Mouse (Mus musculus) cerebellum, adult 2 months (tissue): ENCODE results near the gene Blm. TPM values are rescaled to one million over a fixed set of nuclear protein-coding genes. Genes with fewer than 3 reads are reported as not detected.

ENCODE experiments used
- DNase-seq, 2 experiments: peaks; one replicate each; pipeline ENCODE4 v3.0.0; 2021
- H3K27ac ChIP-seq: fragments of 200-500 bp; 2 replicates; pipeline ENCODE4 v1.5.1; 2012; ENCODE audit warnings: low read length, control low read depth, inconsistent platforms; ENCODE audit not compliant: insufficient read depth
- H3K27me3 ChIP-seq: fragments of 200-500 bp; 2 replicates; pipeline ENCODE4 v1.6.1; 2012; ENCODE audit warnings: inconsistent platforms, mild to moderate bottlenecking, low read length, moderate library complexity; ENCODE audit not compliant: control insufficient read depth, insufficient read depth
- H3K4me1 ChIP-seq: fragments of 200-500 bp; 2 replicates; pipeline ENCODE4 v1.6.1; 2011; ENCODE audit warnings: low read length; ENCODE audit not compliant: control insufficient read depth, insufficient read depth
- H3K4me3 ChIP-seq: fragments of 200-500 bp; replicated peaks from 2 replicates; pipeline ENCODE3; 2011; ENCODE audit warnings: mild to moderate bottlenecking, low read depth, low read length, control low read depth; ENCODE audit not compliant: insufficient read depth
- CTCF ChIP-seq: fragments of 200-500 bp; IDR thresholded peaks from 2 replicates; pipeline ENCODE4 v1.5.1; 2011; ENCODE audit warnings: low read depth, mild to moderate bottlenecking, control low read depth, low read length, moderate library complexity, borderline replicate concordance; ENCODE audit not compliant: insufficient read depth
- POLR2A ChIP-seq: fragments of 200-500 bp; IDR thresholded peaks from 2 replicates; pipeline ENCODE4 v1.6.1; 2011; ENCODE audit warnings: low read length, control low read depth, borderline replicate concordance; ENCODE audit not compliant: insufficient read depth
- WGBS: fragments of 180-500 bp; shearing (Covaris S2); methylation state at CpG from one replicate; pipeline ENCODE4 v1.1.7; 2018; 5-methylcytosine and 5-hydroxymethylcytosine counted together
- polyA plus RNA-seq: library from polyadenylated mRNA; depleted of rRNA; stranded (reverse); fragments of >200 nt; gene quantifications from 2 replicates; pipeline ENCODE4 v1.2.3, GENCODE M21; 2012; rRNA removed

Blm gene
- polyA plus RNA-seq = 5.4 and 6.4 TPM in 2 replicates

- TF ChIP-seq POLR2A (peak; percentile 42; the same call in 1 of the 2 replicates), CTCF (no peak)
- Histone ChIP-seq H3K27me3 (no peaks in the 10 kb centered on the region), H3K27ac (0 out of 2 replicates have a peak within 1 kb of the TSS, but pooled peaks have one; percentile 22), H3K4me3 (peak within 1 kb of the TSS; percentile 90), H3K4me1 (peaks cover 4% of the 10 kb centered on the region)
- WGBS = under 1% methylated on average over 43 of the region's 43 CpGs
- peak; percentile 96 to 98 for DNase-seq
These were observed at the start of gene Blm for GRCm38 (mm10) chr7:80535009-80535744. Gene Blm (minus strand): TSS chr7:80535119.

GRCm38 (mm10) chr7:80583981-80584380 lies 49.1 kb upstream of the Blm start:
- Histone ChIP-seq H3K4me3 (no peak overlapping the region), H3K27me3 (no peaks in the 10 kb centered on the region), H3K4me1 (peaks cover 31% of the 10 kb centered on the region), H3K27ac (no peak overlapping the region)
- peak; percentile 61 to 64 for DNase-seq
- TF ChIP-seq POLR2A (no peak), CTCF (peak; percentile 84)
- 26% methylated on average over 6 of the region's 6 CpGs for WGBS

- no peaks in the 10 kb centered on the region for H3K27me3 ChIP-seq
- TF ChIP-seq POLR2A (no peak), CTCF (no peak)
- no peak overlapping the region for H3K27ac ChIP-seq
- peaks cover 22% of the 10 kb centered on the region for H3K4me1 ChIP-seq
- H3K4me3 ChIP-seq = no peak overlapping the region
- WGBS = 79% methylated on average over 20 of the region's 20 CpGs
- DNase-seq = no peak
These were observed 48.0 kb upstream of the Blm start for GRCm38 (mm10) chr7:80582821-80583451.

- TF ChIP-seq CTCF (peak; percentile 60), POLR2A (no peak)
- no peak overlapping the region for H3K27ac ChIP-seq
- WGBS = 18% methylated on average over 6 of the region's 6 CpGs
- peaks cover 3% of the 10 kb centered on the region; the same call in 1 of the 2 replicates for H3K4me1 ChIP-seq
- no peak overlapping the region for H3K4me3 ChIP-seq
- peak; percentile 38 to 40 for DNase-seq
- H3K27me3 ChIP-seq = no peaks in the 10 kb centered on the region
These were observed 45.4 kb upstream of the Blm start for GRCm38 (mm10) chr7:80580368-80580767.

- no peaks in the 10 kb centered on the region for H3K27me3 ChIP-seq
- TF ChIP-seq CTCF (no peak), POLR2A (no peak)
- no peak for DNase-seq
- H3K4me3 ChIP-seq = no peak overlapping the region
- 56% methylated on average over 14 of the region's 14 CpGs for WGBS
- no peak overlapping the region for H3K27ac ChIP-seq
- H3K4me1 ChIP-seq = peaks cover 5% of the 10 kb centered on the region
These were observed 42.6 kb upstream of the Blm start for GRCm38 (mm10) chr7:80577417-80577980.

- H3K4me3 ChIP-seq = no peak overlapping the region
- peaks cover 6% of the 10 kb centered on the region for H3K4me1 ChIP-seq
- H3K27ac ChIP-seq = no peak overlapping the region
- WGBS = 90% methylated on average over 3 of the region's 3 CpGs
- H3K27me3 ChIP-seq = no peaks in the 10 kb centered on the region
- TF ChIP-seq POLR2A (no peak), CTCF (no peak)
- DNase-seq = no peak
These were observed 41.7 kb upstream of the Blm start for GRCm38 (mm10) chr7:80576626-80577025.

- WGBS = 90% methylated on average over 9 of the region's 9 CpGs
- no peak for DNase-seq
- Histone ChIP-seq H3K4me1 (peaks cover 6% of the 10 kb centered on the region), H3K27ac (no peak overlapping the region), H3K27me3 (no peaks in the 10 kb centered on the region), H3K4me3 (no peak overlapping the region)
- TF ChIP-seq POLR2A (no peak), CTCF (no peak)
These were observed 40.8 kb upstream of the Blm start for GRCm38 (mm10) chr7:80575750-80576149.

- no peak overlapping the region for H3K4me3 ChIP-seq
- 10% methylated on average over 3 of the region's 3 CpGs for WGBS
- H3K4me1 ChIP-seq = peaks cover 6% of the 10 kb centered on the region
- H3K27ac ChIP-seq = 0 out of 2 replicates have a peak overlapping the region, but pooled peaks have one; percentile 17
- no peak for TF ChIP-seq CTCF
- TF ChIP-seq POLR2A = no peak
- H3K27me3 ChIP-seq = no peaks in the 10 kb centered on the region
- peak in 1 of 2 experiments; percentile 59 for DNase-seq
These were observed 38.2 kb upstream of the Blm start for GRCm38 (mm10) chr7:80573076-80573475.
